Mouse (Mus musculus) hindbrain, postnatal 0 days (tissue): ENCODE data around the gene Sgk1. TPM values are rescaled to one million over a fixed set of nuclear protein-coding genes. Genes with fewer than 3 reads are reported as not detected.
A peak's percentile ranks its signal among the peaks of the same experiment; 100 is the strongest.

Experiments used
- ATAC-seq: fragments of 200-750 bp; cut with Nextera tagmentation; 2 replicates; pipeline ENCODE4 v1.8.0; 2017; ENCODE audit warnings: mild to moderate bottlenecking, moderate TSS enrichment, moderate library complexity
- DNase-seq: peaks from one replicate; pipeline ENCODE4 v3.0.0-alpha.2; 2015; ENCODE audit warnings: low spot score
- H3K27ac ChIP-seq: fragments of 300-500 bp; sonication (generic); 2 replicates; pipeline ENCODE4 v1.5.1; 2014; ENCODE audit warnings: mild to moderate bottlenecking
- H3K27me3 ChIP-seq: fragments of 300-500 bp; sonication (generic); 2 replicates; pipeline ENCODE4 v1.6.1; 2014; ENCODE audit warnings: low read length, mixed read lengths; ENCODE audit not compliant: insufficient read depth
- H3K36me3 ChIP-seq: fragments of 300-500 bp; sonication (generic); 2 replicates; pipeline ENCODE4 v1.6.1; 2014; ENCODE audit warnings: low read length, mixed read lengths; ENCODE audit not compliant: insufficient read depth
- H3K4me1 ChIP-seq: fragments of 300-500 bp; sonication (generic); 2 replicates; pipeline ENCODE4 v1.6.1; 2014; ENCODE audit warnings: antibody characterized with exemption, low read length, mixed read lengths; ENCODE audit not compliant: insufficient read depth
- H3K4me2 ChIP-seq: fragments of 300-500 bp; sonication (generic); 2 replicates; pipeline ENCODE4 v1.6.1; 2014; ENCODE audit warnings: low read depth, mild to moderate bottlenecking, low read length, moderate library complexity, mixed read lengths
- H3K4me3 ChIP-seq: fragments of 300-500 bp; sonication (generic); 2 replicates; pipeline ENCODE4 v1.5.1; 2014; ENCODE audit warnings: low read length
- H3K9ac ChIP-seq: fragments of 300-500 bp; sonication (generic); replicated peaks from 2 replicates; pipeline ENCODE4 v1.6.1; 2014; ENCODE audit warnings: mild to moderate bottlenecking, low read length, moderate library complexity, mixed read lengths
- H3K9me3 ChIP-seq: fragments of 300-500 bp; sonication (generic); 2 replicates; pipeline ENCODE4 v1.6.1; 2016; ENCODE audit warnings: low read length, mixed read lengths
- CTCF ChIP-seq: IDR thresholded peaks from 2 replicates; pipeline ENCODE4 v1.5.1; 2016; ENCODE audit warnings: antibody characterized with exemption, control low read depth, low read depth
- WGBS: fragments of 180-500 bp; shearing (Covaris S2); extraction: QIAGEN DNeasy Blood & Tissue Kit; methylation state at CpG from one replicate; pipeline ENCODE4 v1.1.7; 2014; 5-methylcytosine and 5-hydroxymethylcytosine counted together
- polyA plus RNA-seq: library from polyadenylated mRNA; unstranded; fragments of >200 nt; fragmentation: Nextera tagmentation; extraction: Ambion mirVana; gene quantifications from 2 replicates; pipeline ENCODE4 v1.2.1, GENCODE M21; 2015
- total RNA-seq: library from RNA; depleted of rRNA; stranded (reverse); fragments of >200 nt; gene quantifications from 2 replicates; pipeline ENCODE4 v1.2.3, GENCODE M21; 2014

Sgk1 gene
- total and polyA plus RNA-seq, 2 experiments from 2014 or later = 57.1 to 71.8 TPM

- DNase-seq (no peak), ATAC-seq (no peak)
- Histone ChIP-seq H3K27ac (no peak overlapping the region), H3K9me3 (no peaks in the 10 kb centered on the region), H3K4me3 (no peak overlapping the region), H3K36me3 (no peaks in the 10 kb centered on the region), H3K4me2 (no peak overlapping the region), H3K4me1 (no peaks in the 10 kb centered on the region), H3K27me3 (no peaks in the 10 kb centered on the region), H3K9ac (no peak overlapping the region)
- 10% methylated on average over 1 of the region's 1 CpGs for WGBS
- no peak for TF ChIP-seq CTCF
Observed at GRCm38 (mm10) chr10:21914751-21915150, 32.8 kb downstream of the Sgk1 start.

GRCm38 (mm10) chr10:21916301-21917071 is 34.5 kb downstream of the Sgk1 start:
- H3K4me1 ChIP-seq = 0 out of 2 replicates have a peak, but pooled peaks cover 2% of the 10 kb centered on the region
- H3K4me3 ChIP-seq = no peak overlapping the region
- 85% methylated on average over 11 of the region's 11 CpGs for whole genome bisulfite sequencing
- no peaks in the 10 kb centered on the region for H3K36me3 ChIP-seq
- no peak overlapping the region for H3K27ac ChIP-seq
- no peak overlapping the region for H3K4me2 ChIP-seq
- no peak for TF ChIP-seq CTCF
- no peak overlapping the region for H3K9ac ChIP-seq
- no peak for DNase-seq
- H3K27me3 ChIP-seq = no peaks in the 10 kb centered on the region
- H3K9me3 ChIP-seq = no peaks in the 10 kb centered on the region
- no peak for ATAC-seq

- peaks cover 16% of the 10 kb centered on the region for H3K4me1 ChIP-seq
- H3K9me3 ChIP-seq = no peaks in the 10 kb centered on the region
- ATAC-seq = no peak
- no peak overlapping the region for H3K9ac ChIP-seq
- H3K4me2 ChIP-seq = no peak overlapping the region
- 79% methylated on average over 6 of the region's 6 CpGs for WGBS
- no peaks in the 10 kb centered on the region for H3K27me3 ChIP-seq
- no peak for DNase-seq
- H3K27ac ChIP-seq = no peak overlapping the region
- no peak overlapping the region for H3K4me3 ChIP-seq
- no peak for TF ChIP-seq CTCF
- H3K36me3 ChIP-seq = no peaks in the 10 kb centered on the region
Observed at GRCm38 (mm10) chr10:21918016-21918749, 36.2 kb downstream of the Sgk1 start.

- no peak for DNase-seq
- Histone ChIP-seq H3K27me3 (no peaks in the 10 kb centered on the region), H3K4me1 (peaks cover 22% of the 10 kb centered on the region), H3K36me3 (no peaks in the 10 kb centered on the region), H3K9ac (no peak overlapping the region), H3K9me3 (no peaks in the 10 kb centered on the region), H3K27ac (no peak overlapping the region), H3K4me3 (no peak overlapping the region), H3K4me2 (no peak overlapping the region)
- ATAC-seq = no peak
- no peak for TF ChIP-seq CTCF
- WGBS = 85% methylated on average over 7 of the region's 7 CpGs
Observed at GRCm38 (mm10) chr10:21918750-21919145, 36.8 kb downstream of the Sgk1 start.

GRCm38 (mm10) chr10:21920611-21921010 is 38.6 kb downstream of the Sgk1 start:
- Histone ChIP-seq H3K4me1 (peaks cover 23% of the 10 kb centered on the region), H3K4me2 (no peak overlapping the region), H3K27me3 (no peaks in the 10 kb centered on the region), H3K36me3 (no peaks in the 10 kb centered on the region), H3K9ac (no peak overlapping the region), H3K4me3 (no peak overlapping the region), H3K9me3 (no peaks in the 10 kb centered on the region), H3K27ac (no peak overlapping the region)
- TF ChIP-seq CTCF = no peak
- 60% methylated on average over 2 of the region's 2 CpGs for WGBS
- DNase-seq (no peak), ATAC-seq (no peak)

- peaks cover 23% of the 10 kb centered on the region for H3K4me1 ChIP-seq
- H3K4me3 ChIP-seq = no peak overlapping the region
- H3K9ac ChIP-seq = no peak overlapping the region
- peak overlapping the region; percentile 38; the same call in 1 of the 2 replicates for H3K4me2 ChIP-seq
- H3K36me3 ChIP-seq = no peaks in the 10 kb centered on the region
- ATAC-seq (no peak), DNase-seq (peak; percentile 56)
- 24% methylated on average over 8 of the region's 8 CpGs for WGBS
- no peaks in the 10 kb centered on the region for H3K9me3 ChIP-seq
- TF ChIP-seq CTCF = no peak
- H3K27ac ChIP-seq = peak overlapping the region; percentile 72
- no peaks in the 10 kb centered on the region for H3K27me3 ChIP-seq
Observed at GRCm38 (mm10) chr10:21922716-21923350, 40.8 kb downstream of the Sgk1 start.
